Mouse (Mus musculus) frontal cortex, adult 2 months (tissue): ENCODE measurements around the gene Pramef6. TPM values are rescaled to one million over a fixed set of nuclear protein-coding genes. Genes with fewer than 3 reads are reported as not detected.
"Not testable (repeated sequence)": the region's sequence is repeated elsewhere in the genome, so short reads cannot be mapped to it uniquely, and the experiment has no call there.

Source experiments
- DNase-seq, 2 experiments: peaks; one replicate each; pipeline ENCODE4 v3.0.0; 2022; ENCODE audit warnings: low spot score in 1 of 2; ENCODE audit errors: extremely low spot score in 1 of 2
- polyA plus RNA-seq: library from polyadenylated mRNA; depleted of rRNA; stranded (reverse); fragments of >200 nt; gene quantifications from 2 replicates; pipeline ENCODE4 v1.2.3, GENCODE M21; 2012; rRNA removed

Pramef6 gene
- not detected in 2 replicates for polyA plus RNA-seq

GRCm38 (mm10) chr4:143900280-143900679 lies at the start of gene Pramef6:
Gene Pramef6 (minus strand): TSS chr4:143900380.
- not testable (repeated sequence) for DNase-seq

- not testable (repeated sequence) for DNase-seq
These were observed 5.8 kb downstream of the Pramef6 start for GRCm38 (mm10) chr4:143894406-143894805.

- not testable (repeated sequence) for DNase-seq
These were observed 17.8 kb downstream of the Pramef6 start for GRCm38 (mm10) chr4:143882371-143882770.

GRCm38 (mm10) chr4:143846197-143846596 lies 54.0 kb downstream of the Pramef6 start, which contains the start of gene Gm13103:
Gene Gm13103 (plus strand): TSS chr4:143846497.
- not testable (repeated sequence) for DNase-seq

Other genes with a start within 250 kb of the Pramef6 start
- gene Gm13088, start 243.1 kb downstream of the Pramef6 start, polyA plus RNA-seq, result not detected in 2 replicates
- not detected in 2 replicates for gene Gm13089, start 197.7 kb downstream of the Pramef6 start, polyA plus RNA-seq
- not detected in 2 replicates for gene Gm13078, start 180.9 kb downstream of the Pramef6 start, polyA plus RNA-seq
- not detected in 2 replicates for gene Gm13023, start 111.0 kb downstream of the Pramef6 start, polyA plus RNA-seq
- gene Gm13084, start 84.3 kb downstream of the Pramef6 start, polyA plus RNA-seq, result not detected in 2 replicates
- gene Gm13103, start 53.9 kb downstream of the Pramef6 start, polyA plus RNA-seq, result not detected in 2 replicates
- gene Pramef25, start 50.6 kb upstream of the Pramef6 start, polyA plus RNA-seq, result not detected in 2 replicates
- not detected in 2 replicates for gene Gm13101, start 66.6 kb upstream of the Pramef6 start, polyA plus RNA-seq
- not detected in 2 replicates for gene Pramef17, start 94.0 kb upstream of the Pramef6 start, polyA plus RNA-seq
- gene Pramel4, start 158.7 kb upstream of the Pramef6 start, polyA plus RNA-seq, result not detected in 2 replicates
- gene Gm13102, start 206.1 kb upstream of the Pramef6 start, polyA plus RNA-seq, result not detected in 2 replicates